Comparison of ENCODE assay signal across 24 mouse cellular contexts in the genomic region with DNA sequence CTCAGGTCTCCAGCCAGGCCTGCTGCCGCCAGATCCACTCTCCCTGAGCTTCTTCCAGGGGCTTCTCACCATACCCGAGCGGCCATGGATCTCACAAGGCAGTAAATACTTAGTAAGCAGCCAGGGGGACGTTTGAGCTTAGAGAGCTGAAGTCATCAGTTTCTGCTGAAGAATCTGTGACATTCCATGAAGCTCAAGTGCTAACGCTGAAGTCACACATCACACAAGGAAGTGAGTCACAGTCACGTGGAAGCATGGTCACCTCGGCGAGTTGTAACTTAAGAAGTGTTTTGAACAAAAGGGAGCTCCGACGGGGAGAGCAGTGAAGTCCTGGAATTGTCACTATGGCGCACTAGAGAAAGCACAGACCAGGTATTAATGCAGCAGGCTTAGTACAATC.
DNase-seq lines count a peak whose midpoint lies in the region; ATAC-seq and TF ChIP-seq lines count a peak whose summit lies in the region.
"Had no signal": no experiment of that assay in that cellular context is flagged by ENCODE, and none has a peak within 500 bp of the region (broad histone marks: within the 10 kb centered on the region; RNA-seq: fewer than 3 reads in every experiment).

No protein-coding gene starts in this region.

- H3K4me1 ChIP-seq in embryonic facial prominence, embryonic 14.5 days (ENCODE audit: control insufficient read depth, insufficient read depth, low read length), result no peaks in the 10 kb centered on the region
- H3K4me1 ChIP-seq in embryonic facial prominence, embryonic 10.5 days, result 0 out of 2 replicates have a peak, but pooled peaks cover 5% of the 10 kb centered on the region
- peaks cover 13% of the 10 kb centered on the region for H3K4me1 ChIP-seq in bone marrow macrophage, adult 2 months (ENCODE audit: control insufficient read depth, insufficient read depth, low read length)
- peaks cover 5% of the 10 kb centered on the region; the same call in 1 of the 2 replicates for H3K4me1 ChIP-seq in hindbrain, embryonic 10.5 days (replicated peaks)
- H3K4me1 ChIP-seq: heart, embryonic 15.5 days; hindbrain, embryonic 12.5 days had no signal

- TF ChIP-seq CTCF in bone marrow macrophage, adult 2 months (IDR thresholded peaks at IDR 0.05; ENCODE audit: low read depth, low read length), result no peak

- H3K27ac ChIP-seq in embryonic facial prominence, embryonic 14.5 days (replicated peaks; ENCODE audit: low read depth, low read length), result no peak overlapping the region
- H3K27ac ChIP-seq in embryonic facial prominence, embryonic 10.5 days (replicated peaks), result no peak overlapping the region
- H3K27ac ChIP-seq in bone marrow macrophage, adult 2 months (ENCODE audit: insufficient read depth, low read depth, low read length), result peak overlapping the region; percentile 83
- H3K27ac ChIP-seq in hindbrain, embryonic 10.5 days, result no peak overlapping the region
- H3K27ac ChIP-seq: heart, embryonic 10.5 days; heart, embryonic 15.5 days; hindbrain, embryonic 12.5 days; hindbrain, postnatal 0 days; liver, embryonic 14.5 days; neural tube, embryonic 13.5 days had no signal

- no peak for TF ChIP-seq POLR2A in bone marrow macrophage, adult 2 months (IDR thresholded peaks at IDR 0.05; ENCODE audit: borderline replicate concordance, low read depth, low read length)

- H3K9me3 ChIP-seq in embryonic facial prominence, embryonic 14.5 days (ENCODE audit: control insufficient read depth, low read length), result no peaks in the 10 kb centered on the region
- no peaks in the 10 kb centered on the region for H3K9me3 ChIP-seq in embryonic facial prominence, embryonic 10.5 days
- no peaks in the 10 kb centered on the region for H3K9me3 ChIP-seq in hindbrain, embryonic 10.5 days
- H3K9me3 ChIP-seq: heart, embryonic 10.5 days; heart, embryonic 15.5 days; hindbrain, embryonic 12.5 days; neural tube, embryonic 13.5 days had no signal

- ATAC-seq in embryonic facial prominence, embryonic 14.5 days (ENCODE audit: low read depth), result no peak
- ATAC-seq in megakaryocyte, adult 5-6 weeks (ENCODE audit: poor library complexity, severe bottlenecking), result no peak
- ATAC-seq: forebrain, embryonic 14.5 days; hindbrain, postnatal 0 days; intestine, embryonic 16.5 days had no signal

- H3K4me2 ChIP-seq in embryonic facial prominence, embryonic 14.5 days (ENCODE audit: low read depth, low read length), result no peak overlapping the region
- H3K4me2 ChIP-seq: heart, embryonic 15.5 days; hindbrain, embryonic 12.5 days; midbrain, embryonic 11.5 days; neural tube, embryonic 13.5 days had no signal

- peak; percentile 33 for DNase-seq in embryonic facial prominence, embryonic 14.5 days (ENCODE audit: low spot score)
- no peak for DNase-seq in embryonic facial prominence, embryonic 10.5 days (ENCODE audit: low spot score)
- DNase-seq in urinary bladder, adult 2 months (ENCODE audit: low spot score), result peak; percentile 12
- DNase-seq in urinary bladder, postnatal 10 days (ENCODE audit: low spot score), result no peak
- DNase-seq in left cerebral cortex, adult 18-20 months (ENCODE audit: low spot score in 2 of 2), result no peak
- no peak for DNase-seq in hindbrain, embryonic 10.5 days (ENCODE audit: low spot score)
- DNase-seq: adrenal gland, postnatal 25 days; cerebellum, adult 2 months; gastrocnemius, postnatal 25 days; kidney, postnatal 14 days; layer of hippocampus, adult 9-11 months; liver; lung, adult 2 months had no signal

- no peak overlapping the region for H3K9ac ChIP-seq in embryonic facial prominence, embryonic 14.5 days (ENCODE audit: low read depth, low read length)
- H3K9ac ChIP-seq: heart, embryonic 15.5 days; hindbrain, embryonic 12.5 days; liver, embryonic 14.5 days; neural tube, embryonic 13.5 days had no signal

- H3K27me3 ChIP-seq in embryonic facial prominence, embryonic 14.5 days (replicated peaks; ENCODE audit: control insufficient read depth, insufficient read depth, low read length), result no peaks in the 10 kb centered on the region
- no peaks in the 10 kb centered on the region for H3K27me3 ChIP-seq in embryonic facial prominence, embryonic 10.5 days (replicated peaks; ENCODE audit: low read depth, poor library complexity, severe bottlenecking)
- no peaks in the 10 kb centered on the region for H3K27me3 ChIP-seq in hindbrain, embryonic 10.5 days (ENCODE audit: insufficient read depth, poor library complexity, severe bottlenecking)
- H3K27me3 ChIP-seq: heart, embryonic 15.5 days; hindbrain, embryonic 12.5 days; neural tube, embryonic 13.5 days had no signal

- H3K4me3 ChIP-seq in embryonic facial prominence, embryonic 14.5 days (ENCODE audit: low read depth, low read length), result no peak overlapping the region
- H3K4me3 ChIP-seq in embryonic facial prominence, embryonic 10.5 days, result no peak overlapping the region
- H3K4me3 ChIP-seq in bone marrow macrophage, adult 2 months (ENCODE audit: insufficient read depth, low read length), result no peak overlapping the region; the same call in 1 of the 2 replicates
- H3K4me3 ChIP-seq in hindbrain, embryonic 10.5 days, result no peak overlapping the region
- H3K4me3 ChIP-seq: heart, embryonic 10.5 days; heart, embryonic 15.5 days; hindbrain, embryonic 12.5 days; neural tube, embryonic 13.5 days had no signal

- H3K36me3 ChIP-seq in embryonic facial prominence, embryonic 14.5 days (ENCODE audit: control insufficient read depth, insufficient read depth, low read length), result no peaks in the 10 kb centered on the region
- no peaks in the 10 kb centered on the region for H3K36me3 ChIP-seq in embryonic facial prominence, embryonic 10.5 days (replicated peaks)
- H3K36me3 ChIP-seq in hindbrain, embryonic 10.5 days, result no peaks in the 10 kb centered on the region
- H3K36me3 ChIP-seq: heart, embryonic 10.5 days; heart, embryonic 15.5 days; hindbrain, embryonic 12.5 days; neural tube, embryonic 13.5 days had no signal

- WGBS in embryonic facial prominence, embryonic 14.5 days, result 64% methylated on average over 11 of the region's 11 CpGs
- WGBS in embryonic facial prominence, embryonic 10.5 days, result 81% methylated on average over 11 of the region's 11 CpGs
- 85% methylated on average over 11 of the region's 11 CpGs for WGBS in hindbrain, embryonic 10.5 days

Comparison
In these comparisons a context has a peak if more than half of its experiments do, and no peak if none do; other contexts are left out.
1. DNase-seq: peak in embryonic facial prominence, embryonic 14.5 days (single experiment) and urinary bladder, adult 2 months (single experiment); none in embryonic facial prominence, embryonic 10.5 days (single experiment), urinary bladder, postnatal 10 days (single experiment), left cerebral cortex, adult 18-20 months (0 of 2) and hindbrain, embryonic 10.5 days (single experiment).